Mouse (Mus musculus): ENCODE measurements at regions not wholly inside any gene's neighbourhood (a gene's known extent, or its start where the extent isn't known, plus 50 kb on each side); places are given as distances from the start of the nearest gene placed in this dataset.

- TF ChIP-seq GATA4 (IDR thresholded peaks at IDR 0.05; ENCODE audit: insufficient replicate concordance, low read length) = no peak
These were observed 852.0 kb upstream of the Agtr1b start for GRCm38 (mm10) chr3:21218936-21219335.

DNA sequence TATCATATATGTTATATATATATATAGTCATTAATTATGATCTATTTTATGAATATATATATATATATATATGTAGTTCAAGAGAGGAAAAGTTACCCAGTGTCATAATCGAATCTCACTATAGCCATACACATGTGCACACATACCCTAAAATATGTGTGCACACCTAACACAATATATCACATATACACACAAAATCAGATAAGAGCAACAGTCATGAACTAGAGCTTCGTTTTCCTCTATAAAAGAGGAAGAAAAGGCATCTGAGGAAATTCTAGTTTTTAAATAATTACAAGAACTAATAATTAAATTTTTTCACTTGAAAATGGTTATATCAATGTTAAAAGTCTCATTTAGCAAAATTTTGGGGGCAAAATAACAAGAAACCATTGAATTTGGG, 835.3 kb upstream of the Tbl1xr1 start:
- TF ChIP-seq GATA4 (IDR thresholded peaks at IDR 0.05; ENCODE audit: insufficient replicate concordance, low read length) = no peak

DNA sequence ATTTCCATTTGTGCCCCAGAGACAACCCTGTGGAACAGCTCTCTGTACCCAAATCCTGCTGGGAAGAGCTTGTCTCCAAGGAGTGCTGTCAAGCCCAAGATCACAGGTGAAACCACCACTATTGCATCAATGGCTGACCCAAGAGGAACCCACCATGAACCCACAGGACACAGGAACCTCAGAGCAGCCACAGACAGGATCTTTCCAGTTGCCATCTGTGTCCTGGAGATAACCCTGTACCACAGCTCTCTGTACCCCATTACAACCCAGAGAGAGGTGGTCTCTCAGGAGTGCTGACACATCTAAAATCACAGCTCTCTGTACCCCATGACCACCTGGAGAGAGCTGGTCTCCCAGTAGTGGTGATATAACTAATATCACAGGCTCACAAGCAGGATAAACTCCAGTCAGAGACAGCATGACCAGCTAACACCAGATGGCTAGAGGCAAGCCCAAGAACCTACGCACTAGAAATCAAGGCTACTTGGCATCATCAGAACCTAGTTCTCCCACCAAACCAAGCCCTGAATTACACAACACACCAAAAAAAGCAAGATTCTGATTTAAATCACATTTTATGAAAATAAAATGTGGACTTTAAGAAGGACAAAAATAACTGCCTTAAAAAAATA, 820.2 kb upstream of the Tbl1xr1 start:
- TF ChIP-seq GATA4 (IDR thresholded peaks at IDR 0.05; ENCODE audit: insufficient replicate concordance, low read length) = no peak

GRCm38 (mm10) chr3:21263317-21263716, 813.1 kb upstream of the Tbl1xr1 start:
- TF ChIP-seq GATA4 (IDR thresholded peaks at IDR 0.05; ENCODE audit: insufficient replicate concordance, low read length) = no peak

GRCm38 (mm10) chr3:21265491-21265890, 811.0 kb upstream of the Tbl1xr1 start:
- no peak for TF ChIP-seq GATA4 (IDR thresholded peaks at IDR 0.05; ENCODE audit: insufficient replicate concordance, low read length)

DNA sequence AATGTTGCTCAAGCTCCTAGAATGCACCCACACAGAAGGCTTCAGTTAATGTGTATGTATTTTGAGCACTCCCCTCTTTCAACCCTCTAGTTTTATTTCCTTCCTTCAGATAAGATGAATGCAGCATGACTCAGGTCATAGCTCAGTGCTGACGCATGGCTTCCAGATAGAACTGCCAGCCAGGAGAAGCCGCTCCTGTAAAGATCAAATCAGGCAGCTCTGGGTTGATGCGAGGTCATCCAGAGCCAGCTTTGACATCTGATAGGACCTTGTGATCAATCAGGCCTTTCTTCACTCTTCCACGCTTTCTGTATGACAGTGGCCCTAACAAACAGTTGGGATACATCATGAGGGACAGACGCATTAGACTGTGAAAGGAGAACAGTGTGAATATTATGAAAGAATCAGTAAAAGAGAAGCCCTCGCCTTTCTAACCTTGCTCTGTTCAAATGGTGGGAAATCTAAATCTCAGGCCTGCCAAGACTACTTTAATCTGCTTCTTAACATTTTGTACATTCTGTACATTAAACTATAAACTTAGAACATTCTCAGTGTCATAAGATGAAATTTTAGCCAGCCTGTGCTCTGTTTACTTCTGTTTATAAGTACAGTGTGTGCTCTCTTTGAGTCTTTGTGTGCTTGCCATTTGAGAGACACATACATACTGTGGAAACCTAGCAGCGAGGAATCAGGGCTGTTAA, 807.9 kb upstream of the Tbl1xr1 start:
- no peak for TF ChIP-seq GATA4 (IDR thresholded peaks at IDR 0.05; ENCODE audit: insufficient replicate concordance, low read length)

GRCm38 (mm10) chr3:21269130-21269440, 807.4 kb upstream of the Tbl1xr1 start:
- no peak for TF ChIP-seq GATA4 (IDR thresholded peaks at IDR 0.05; ENCODE audit: insufficient replicate concordance, low read length)

DNA sequence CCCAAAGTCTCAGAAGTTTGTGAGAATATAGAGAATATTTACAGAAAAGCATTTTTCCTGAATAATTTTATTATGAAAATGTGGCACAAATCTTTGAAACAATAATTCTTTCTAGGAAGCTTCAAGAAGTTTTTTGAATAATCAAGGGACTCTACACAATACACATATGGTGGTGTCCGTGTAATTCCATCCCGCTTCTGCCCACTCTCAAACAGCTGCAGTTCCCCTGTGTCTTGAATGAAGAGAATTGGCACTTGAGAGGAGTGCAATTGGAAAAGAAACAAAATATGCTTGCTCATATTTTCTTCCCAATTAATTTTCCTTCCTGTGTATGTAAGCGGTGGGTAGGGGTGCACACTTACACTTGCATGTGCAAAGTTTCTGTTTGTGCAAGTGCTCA, 805.7 kb upstream of the Tbl1xr1 start:
- no peak for TF ChIP-seq GATA4 (IDR thresholded peaks at IDR 0.05; ENCODE audit: insufficient replicate concordance, low read length)

GRCm38 (mm10) chr3:21272219-21272618, 804.2 kb upstream of the Tbl1xr1 start:
- no peak for TF ChIP-seq GATA4 (IDR thresholded peaks at IDR 0.05; ENCODE audit: insufficient replicate concordance, low read length)

DNA sequence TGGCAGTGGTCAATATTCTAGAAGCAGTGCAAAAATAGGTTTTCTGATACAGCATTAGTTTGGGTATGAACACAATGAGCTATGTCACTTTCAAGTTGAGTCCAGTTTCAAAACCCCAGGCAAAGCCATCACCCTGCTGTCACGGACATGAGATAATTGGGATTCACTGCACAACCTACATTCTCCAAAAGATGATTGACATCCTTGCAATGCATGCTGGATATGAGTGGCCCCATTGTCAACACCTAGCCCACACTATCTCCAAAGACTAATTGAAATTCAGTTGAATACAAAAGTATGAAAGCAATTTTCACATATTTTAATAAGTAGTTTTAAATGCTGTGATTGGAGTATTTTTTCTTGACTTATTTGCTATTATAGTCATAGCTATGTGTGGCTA, 783.7 kb upstream of the Tbl1xr1 start:
- TF ChIP-seq GATA4 (IDR thresholded peaks at IDR 0.05; ENCODE audit: insufficient replicate concordance, low read length) = no peak

DNA sequence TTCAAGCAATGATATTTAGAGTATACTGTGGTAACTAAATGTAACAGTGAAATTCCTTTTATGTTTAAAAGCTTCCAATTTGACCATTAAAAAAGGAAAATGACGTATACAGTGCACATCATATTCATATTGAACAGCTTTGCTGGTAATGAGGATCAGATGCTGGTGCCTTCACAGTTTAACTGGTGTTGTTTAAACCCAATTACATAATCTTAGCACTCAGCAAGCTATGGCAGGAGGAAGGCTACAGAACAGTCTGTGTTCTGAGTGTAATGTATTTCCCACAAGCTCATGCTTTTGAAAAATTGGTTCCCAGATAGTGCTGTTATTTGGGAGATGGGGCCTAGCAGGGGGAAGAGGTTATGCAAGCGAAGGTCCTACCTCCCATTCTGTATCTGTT, 783.1 kb upstream of the Tbl1xr1 start:
- TF ChIP-seq GATA4 (IDR thresholded peaks at IDR 0.05; ENCODE audit: insufficient replicate concordance, low read length) = no peak

DNA sequence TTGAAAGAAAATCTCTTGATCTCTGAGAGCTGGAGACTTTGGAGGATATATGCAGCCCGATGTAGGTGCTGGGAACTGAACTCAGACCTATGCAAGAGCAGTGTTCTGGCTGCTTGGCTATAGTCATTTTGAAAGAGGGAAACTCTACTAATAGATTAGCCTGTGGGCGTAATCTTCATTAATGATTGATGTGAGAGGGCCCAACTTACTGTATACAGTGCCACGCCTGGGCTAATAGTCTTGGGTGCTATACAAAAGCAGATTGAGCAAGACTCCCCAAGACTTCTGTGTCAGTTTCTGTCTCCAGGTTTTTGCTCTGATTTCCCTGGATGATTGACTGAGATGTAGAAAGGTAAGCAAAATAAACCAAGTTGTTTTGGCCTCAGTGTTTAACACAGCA, 781.7 kb upstream of the Tbl1xr1 start:
- no peak for TF ChIP-seq GATA4 (IDR thresholded peaks at IDR 0.05; ENCODE audit: insufficient replicate concordance, low read length)

- no peak for TF ChIP-seq GATA4 (IDR thresholded peaks at IDR 0.05; ENCODE audit: insufficient replicate concordance, low read length)
These were observed 779.8 kb upstream of the Tbl1xr1 start for GRCm38 (mm10) chr3:21296581-21297110.

DNA sequence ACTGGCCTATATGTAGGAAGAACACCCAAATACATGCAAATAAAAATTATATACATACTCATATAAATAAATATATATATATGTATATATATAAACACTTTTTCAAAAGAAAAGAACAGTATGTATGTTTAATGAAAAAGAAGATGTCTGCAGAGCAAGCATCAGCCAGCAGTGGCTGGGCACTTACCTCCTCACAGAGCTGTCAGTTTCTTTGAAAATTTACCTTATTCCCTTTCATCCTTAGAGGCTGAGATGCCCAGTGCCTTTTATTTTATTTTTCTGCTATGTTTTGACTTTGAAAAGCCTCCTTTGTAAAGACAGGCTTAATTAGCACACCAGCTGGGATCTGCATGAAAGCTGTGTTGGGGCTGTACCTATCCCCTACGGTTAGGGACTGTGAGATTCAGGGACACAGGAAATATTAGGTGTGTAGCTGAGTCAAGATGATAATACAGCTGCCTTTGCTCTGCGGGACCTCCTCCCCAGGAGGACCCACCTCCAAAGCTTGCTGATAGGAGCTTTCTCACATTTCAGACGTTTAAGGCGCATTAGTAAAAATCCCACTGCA, 751.0 kb upstream of the Tbl1xr1 start:
- no peak for TF ChIP-seq GATA4 (IDR thresholded peaks at IDR 0.05; ENCODE audit: insufficient replicate concordance, low read length)

DNA sequence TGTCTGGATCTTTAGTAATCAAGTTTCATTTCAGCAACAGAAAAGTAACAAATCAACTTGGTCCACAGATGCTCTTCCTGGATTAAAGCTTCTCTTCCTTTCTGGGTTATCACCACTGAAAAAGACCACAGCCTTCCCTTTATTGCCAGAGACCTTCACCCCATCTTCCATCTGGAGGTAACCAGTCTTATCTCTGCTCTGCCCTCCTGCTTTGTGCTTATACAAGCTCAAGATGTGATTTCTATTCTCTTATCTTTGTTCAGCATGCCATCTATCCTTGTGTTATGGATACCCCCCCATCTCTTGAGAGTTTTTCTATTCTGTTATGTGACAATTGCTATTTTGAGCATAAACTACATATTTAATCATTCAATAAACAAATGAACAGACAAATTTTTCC, 734.5 kb upstream of the Tbl1xr1 start:
- no peak for TF ChIP-seq GATA4 (IDR thresholded peaks at IDR 0.05; ENCODE audit: insufficient replicate concordance, low read length)

- no peak for TF ChIP-seq GATA4 (IDR thresholded peaks at IDR 0.05; ENCODE audit: insufficient replicate concordance, low read length)
These were observed 733.4 kb upstream of the Tbl1xr1 start for GRCm38 (mm10) chr3:21343095-21343494.

Measured in liver, adult (tissue).